Mouse (Mus musculus): Measurements from ENCODE around the gene Celf3.

DNA sequence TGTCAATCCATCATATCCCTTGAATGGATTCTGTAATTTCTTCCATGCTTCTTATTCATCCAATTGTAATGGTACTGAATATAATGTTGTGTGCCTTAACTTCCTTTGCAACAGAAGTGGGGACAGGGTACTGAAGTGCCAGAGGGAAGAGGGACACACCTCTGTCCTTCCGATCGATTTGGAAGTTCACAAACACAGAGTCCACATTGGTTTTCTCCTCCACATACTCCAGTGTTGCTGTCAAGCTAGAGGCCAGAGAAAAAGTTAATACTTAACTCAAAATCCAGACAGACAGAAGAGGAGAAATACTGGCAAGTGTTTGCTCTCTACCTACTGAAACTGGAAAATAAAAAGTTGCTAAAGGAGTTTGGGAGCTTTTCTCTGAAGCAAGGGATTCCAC lies 43.8 kb upstream of the Celf3 start:
- no peak for TF ChIP-seq TAL1 (IDR thresholded peaks at IDR 0.05; ENCODE audit: low read length)
- no peak for TF ChIP-seq GATA1 (IDR thresholded peaks at IDR 0.05; ENCODE audit: low read length)
